In the genomic region with DNA sequence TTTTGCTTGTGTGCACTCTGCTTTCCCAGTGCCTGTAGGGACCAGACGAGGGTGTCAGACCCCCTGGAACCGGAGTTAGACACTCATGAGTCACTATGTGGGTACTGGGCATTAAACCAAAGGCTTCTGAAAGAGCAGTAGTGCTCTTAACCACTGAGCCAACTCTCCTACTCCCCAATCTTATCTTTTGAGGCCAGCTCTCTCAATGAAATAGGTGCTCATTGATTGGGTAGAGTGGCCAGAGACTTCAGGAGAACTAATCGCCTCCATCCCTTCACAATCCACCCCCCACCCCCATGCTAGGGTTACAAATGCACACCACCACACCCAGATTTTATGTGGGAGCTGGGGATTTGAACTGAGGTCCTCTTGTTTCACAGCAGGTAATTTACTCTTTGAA, we compare ENCODE assay signal across 1 mouse cellular context.
TF ChIP-seq lines count a peak whose summit lies in the region.

No protein-coding gene starts in this region.

TF ChIP-seq in MEL, 35 proteins besides CTCF, POLR2A, EP300 and RAD21:
- TF ChIP-seq USF2 (IDR thresholded peaks at IDR 0.05; ENCODE audit: borderline replicate concordance in 1 of 2, insufficient read depth in 1 of 2, low read depth in 1 of 2, low read length in 2 of 2) (no peak), USF1 (IDR thresholded peaks at IDR 0.05; ENCODE audit: low read depth, low read length) (no peak), ZKSCAN1 (IDR thresholded peaks at IDR 0.05; ENCODE audit: low read depth, low read length) (no peak), MAX (IDR thresholded peaks at IDR 0.05; ENCODE audit: low read length) (no peak), TAL1 (IDR thresholded peaks at IDR 0.05; ENCODE audit: low read length) (peak; percentile 72), TCF12 (IDR thresholded peaks at IDR 0.05; ENCODE audit: low read depth, low read length) (peak; percentile 61), BHLHE40 (IDR thresholded peaks at IDR 0.05; ENCODE audit: borderline replicate concordance, low read depth, low read length) (no peak), GATA1 (IDR thresholded peaks at IDR 0.05; ENCODE audit: low read depth, low read length) (peak; percentile 75)
